Mouse (Mus musculus) embryonic facial prominence, embryonic 10.5 days (tissue): ENCODE data around the gene Dnm2. TPM values are rescaled to one million over a fixed set of nuclear protein-coding genes. Genes with fewer than 3 reads are reported as not detected.

Source experiments
- DNase-seq: peaks from one replicate; pipeline ENCODE4 v3.0.0-alpha.2; 2017; ENCODE audit warnings: low spot score
- H3K27ac ChIP-seq: fragments of 300-500 bp; sonication (generic); replicated peaks from 2 replicates; pipeline ENCODE4 v1.5.1; 2016; ENCODE audit warnings: mild to moderate bottlenecking
- H3K27me3 ChIP-seq: fragments of 300-500 bp; sonication (generic); replicated peaks from 2 replicates; pipeline ENCODE4 v1.6.1; 2016; ENCODE audit warnings: low read depth, mild to moderate bottlenecking; ENCODE audit not compliant: poor library complexity, severe bottlenecking
- H3K36me3 ChIP-seq: fragments of 300-500 bp; sonication (generic); replicated peaks from 2 replicates; pipeline ENCODE4 v1.6.1; 2016; ENCODE audit warnings: mild to moderate bottlenecking, moderate library complexity
- H3K4me1 ChIP-seq: fragments of 300-500 bp; sonication (generic); 2 replicates; pipeline ENCODE4 v1.6.1; 2016
- H3K4me3 ChIP-seq: fragments of 300-500 bp; sonication (generic); 2 replicates; pipeline ENCODE4 v1.5.1; 2016; ENCODE audit warnings: mild to moderate bottlenecking, moderate library complexity
- H3K9me3 ChIP-seq: fragments of 300-500 bp; sonication (generic); 2 replicates; pipeline ENCODE4 v1.6.1; 2016; ENCODE audit warnings: mild to moderate bottlenecking
- WGBS: fragments of 180-500 bp; shearing (Covaris S2); methylation state at CpG from one replicate; pipeline ENCODE4 v1.1.7; 2016; 5-methylcytosine and 5-hydroxymethylcytosine counted together
- microRNA-seq: library from miRNA; unstranded; fragments of <30 nt; microRNA quantifications from one replicate; pipeline ENCODE4, GENCODE M21; 2017
- polyA plus RNA-seq: library from polyadenylated mRNA; unstranded; fragments of >200 nt; fragmentation: Nextera tagmentation; extraction: Ambion mirVana; gene quantifications from 2 replicates; pipeline ENCODE4 v1.2.1, GENCODE M21; 2016

Gene Dnm2
- polyA plus RNA-seq, 1 experiment from 2014 or later = 73.7 TPM

DNA sequence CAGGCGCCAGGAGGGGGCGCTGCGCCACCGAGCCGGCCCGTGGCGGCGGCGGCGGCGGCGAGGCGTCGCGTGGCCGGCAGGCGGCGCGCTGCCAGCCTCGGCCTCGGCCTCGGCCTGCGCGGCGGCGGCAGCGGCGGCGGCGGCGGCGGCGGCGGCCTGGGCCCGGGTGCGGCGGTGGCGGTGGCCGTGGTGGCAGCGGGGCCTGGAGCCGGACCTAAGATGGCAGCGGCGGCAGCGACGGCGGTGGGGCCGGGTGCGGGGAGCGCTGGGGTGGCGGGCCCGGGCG, 122.0 kb downstream of the Dnm2 start, which contains the start of gene Carm1:
Carm1 (plus strand) TSS at position 106 of the 286 bp plus-strand sequence.
- Histone ChIP-seq H3K4me1 (peaks cover 26% of the 10 kb centered on the region), H3K9me3 (no peaks in the 10 kb centered on the region), H3K27ac (peak within 1 kb of the TSS; percentile 99), H3K36me3 (peaks cover 33% of the 10 kb centered on the region), H3K27me3 (no peaks in the 10 kb centered on the region), H3K4me3 (peak within 1 kb of the TSS; percentile 89)
- WGBS = 17% methylated on average over 52 of the region's 52 CpGs
- no peak for DNase-seq

DNA sequence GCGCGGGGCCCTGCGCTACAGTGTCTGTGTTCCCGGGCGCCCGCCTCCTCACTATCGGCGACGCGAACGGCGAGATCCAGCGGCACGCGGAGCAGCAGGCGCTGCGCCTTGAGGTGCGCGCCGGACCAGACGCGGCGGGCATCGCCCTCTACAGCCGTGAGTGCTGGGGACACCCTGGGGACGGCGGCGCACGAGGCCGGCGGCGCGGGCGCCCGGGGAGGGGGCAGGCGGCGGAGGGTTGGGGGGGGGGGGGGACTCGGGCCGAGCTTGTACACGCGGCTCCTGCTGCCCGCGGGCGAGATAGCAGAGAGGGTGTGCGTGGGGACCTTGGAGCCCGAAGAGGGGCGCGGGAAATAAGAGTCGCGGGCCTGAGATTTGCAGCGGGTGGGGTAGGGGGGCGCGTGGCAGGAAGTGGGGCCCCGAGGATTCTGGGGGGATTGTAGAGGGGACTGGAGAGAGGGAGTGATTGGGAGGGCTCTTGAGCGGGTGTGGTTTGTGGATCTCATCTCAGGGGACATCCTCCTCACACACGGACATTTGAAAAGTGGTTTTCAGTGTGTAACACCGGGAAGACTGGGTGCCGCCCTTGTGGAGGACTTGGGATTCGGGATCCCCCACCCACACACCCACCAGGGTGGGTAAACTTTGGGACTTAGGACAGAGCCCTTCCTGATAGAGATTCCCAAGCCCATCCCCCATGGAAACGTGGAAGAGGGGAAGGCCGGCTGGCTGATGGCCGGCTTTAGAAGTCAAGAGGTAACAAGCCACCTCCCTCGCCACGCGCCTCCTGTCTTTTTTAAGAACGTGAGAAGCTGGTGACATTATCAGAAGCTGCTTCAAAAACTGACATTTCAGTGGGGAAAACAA, 122.6 kb downstream of the Dnm2 start:
- Histone ChIP-seq H3K27me3 (no peaks in the 10 kb centered on the region), H3K36me3 (peaks cover 38% of the 10 kb centered on the region), H3K4me3 (peak overlapping the region; percentile 89), H3K4me1 (peaks cover 26% of the 10 kb centered on the region), H3K27ac (peak overlapping the region; percentile 99), H3K9me3 (no peaks in the 10 kb centered on the region)
- WGBS = 1% methylated on average over 65 of the region's 66 CpGs
- DNase-seq = peak; percentile 75

DNA sequence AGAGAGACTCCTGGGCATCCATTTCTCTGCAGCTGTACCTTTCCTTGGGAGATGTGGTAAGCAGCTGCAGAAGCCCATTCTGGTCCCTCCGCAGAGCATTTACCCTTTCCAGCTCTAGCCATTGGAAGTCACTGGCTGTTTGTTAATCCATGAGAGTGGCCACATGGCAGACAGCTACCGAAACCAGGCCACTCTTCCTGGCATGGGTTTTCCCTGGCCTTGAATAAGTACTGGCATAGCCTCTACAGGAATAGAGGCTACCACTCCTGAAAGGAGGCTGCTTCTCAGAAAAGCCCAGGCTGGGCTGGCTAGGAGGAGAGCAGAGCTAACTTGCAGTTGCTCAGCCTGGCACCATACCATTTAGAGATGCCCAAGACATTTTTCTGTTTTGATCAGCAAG, 126.3 kb downstream of the Dnm2 start:
- Histone ChIP-seq H3K4me3 (no peak overlapping the region), H3K9me3 (no peaks in the 10 kb centered on the region), H3K27me3 (no peaks in the 10 kb centered on the region), H3K27ac (no peak overlapping the region), H3K4me1 (peaks cover 14% of the 10 kb centered on the region), H3K36me3 (peaks cover 74% of the 10 kb centered on the region)
- 95% methylated on average over 2 of the region's 2 CpGs for WGBS
- DNase-seq = no peak

DNA sequence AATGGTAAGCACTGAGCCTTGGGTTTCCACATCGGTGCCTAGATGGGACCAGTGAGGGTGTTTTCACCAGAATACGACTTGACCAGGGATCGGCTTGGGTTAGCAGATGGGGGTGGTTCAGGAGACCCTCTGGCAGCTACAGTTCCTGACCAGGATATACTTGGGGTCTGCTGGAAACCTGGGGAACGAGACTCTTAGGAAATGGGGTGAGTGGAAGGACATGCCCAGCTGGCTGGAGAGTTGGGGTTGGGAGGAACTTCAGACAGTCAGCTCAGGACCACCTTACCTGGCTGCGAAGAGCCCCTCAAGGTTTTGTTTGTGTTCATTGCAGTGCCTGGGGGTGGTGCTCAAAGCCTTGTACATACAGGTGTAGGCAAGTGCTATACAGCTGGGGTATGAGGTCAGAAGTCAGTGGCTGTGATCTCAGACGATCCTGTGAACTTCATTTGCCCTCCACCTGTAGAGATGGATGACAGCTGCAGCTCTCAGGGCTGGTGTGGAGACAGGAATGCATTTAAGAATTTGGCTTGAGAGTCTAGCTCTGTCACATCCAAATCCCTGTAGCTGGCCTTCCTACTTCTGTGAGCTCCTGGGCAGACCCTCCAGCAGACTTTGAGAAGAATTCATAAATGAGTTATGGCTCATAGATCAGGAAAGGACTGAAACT, 129.0 kb downstream of the Dnm2 start:
- Histone ChIP-seq H3K27ac (no peak overlapping the region), H3K9me3 (no peaks in the 10 kb centered on the region), H3K4me3 (no peak overlapping the region), H3K36me3 (peaks cover 92% of the 10 kb centered on the region), H3K4me1 (peaks cover 11% of the 10 kb centered on the region), H3K27me3 (no peaks in the 10 kb centered on the region)
- 87% methylated on average over 6 of the region's 6 CpGs for WGBS
- no peak for DNase-seq

DNA sequence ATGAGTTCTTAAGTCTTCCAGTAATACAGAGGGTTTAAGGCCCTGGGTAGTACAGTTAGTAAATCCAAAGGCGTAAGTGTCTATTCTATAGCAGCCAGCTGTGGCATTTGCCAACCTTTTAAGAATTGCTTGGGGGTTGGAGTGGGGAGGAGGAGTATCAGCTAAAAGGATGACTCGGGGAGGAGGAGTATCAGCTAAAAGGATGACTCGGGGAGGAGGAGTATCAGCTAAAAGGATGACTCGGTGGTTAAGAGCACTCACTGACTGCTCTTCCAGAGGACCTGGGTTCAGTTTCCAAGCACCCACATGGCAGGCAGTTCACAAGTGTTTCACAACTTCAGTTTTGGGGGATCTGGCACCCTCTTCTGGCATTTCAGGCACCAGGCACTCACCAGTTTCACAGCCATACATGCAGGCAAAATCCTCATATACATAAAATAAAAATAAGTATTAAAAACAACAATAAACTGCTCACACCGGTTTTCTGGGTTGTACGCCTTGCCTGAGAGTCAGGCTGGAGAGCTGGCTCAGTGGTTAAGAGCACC, 130.6 kb downstream of the Dnm2 start:
- Histone ChIP-seq H3K36me3 (peaks cover 91% of the 10 kb centered on the region), H3K27me3 (no peaks in the 10 kb centered on the region), H3K4me1 (peaks cover 7% of the 10 kb centered on the region; the same call in 1 of the 2 replicates), H3K9me3 (no peaks in the 10 kb centered on the region), H3K27ac (no peak overlapping the region), H3K4me3 (no peak overlapping the region)
- DNase-seq = no peak
- 86% methylated on average over 6 of the region's 6 CpGs for WGBS

DNA sequence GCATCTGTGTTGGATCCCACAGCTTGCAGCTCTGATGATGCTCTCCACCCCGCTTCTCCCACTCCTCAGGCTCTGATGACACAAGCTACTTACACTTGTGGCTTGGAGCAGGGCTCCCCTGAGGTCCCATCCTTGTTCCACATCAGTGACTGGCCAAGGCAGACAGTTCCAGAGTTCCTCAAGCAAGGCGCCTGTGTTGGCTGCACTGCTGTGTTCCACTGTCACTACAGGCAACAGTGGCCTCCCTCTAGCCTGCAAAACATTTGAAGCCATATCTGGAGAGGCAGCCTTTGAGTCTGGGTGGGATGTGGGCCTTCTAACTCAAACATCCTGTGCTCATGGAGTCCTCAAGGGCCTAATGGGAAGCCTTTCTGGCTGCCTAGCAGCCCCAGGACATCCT, 132.3 kb downstream of the Dnm2 start:
- H3K36me3 ChIP-seq = peaks cover 91% of the 10 kb centered on the region
- H3K27ac ChIP-seq = no peak overlapping the region
- no peak for DNase-seq
- no peaks in the 10 kb centered on the region for H3K27me3 ChIP-seq
- H3K9me3 ChIP-seq = no peaks in the 10 kb centered on the region
- no peak overlapping the region for H3K4me3 ChIP-seq
- 90% methylated on average over 2 of the region's 2 CpGs for WGBS
- peaks cover 7% of the 10 kb centered on the region; the same call in 1 of the 2 replicates for H3K4me1 ChIP-seq

Small RNA genes lying within 50 kb of the gene (microRNA-seq; reads per million reads assigned to microRNA genes)
- gene Mir199a-1 = 8.5 reads per million, percentile 20 among the genes with 10 or more reads in this experiment

Other genes starting within 250 kb of the Dnm2 start
- 47.8 and 49.6 TPM in 2 replicates for gene Keap1, start 185.5 kb upstream of the Dnm2 start, polyA plus RNA-seq
- gene S1pr5, start 176.5 kb upstream of the Dnm2 start, polyA plus RNA-seq = 0.22 TPM in 1 of 2 replicates, not detected in the other
- gene Atg4d, start 159.6 kb upstream of the Dnm2 start, polyA plus RNA-seq = 37.8 and 41.3 TPM in 2 replicates
- 16.2 and 18.0 TPM in 2 replicates for gene Kri1, start 136.9 kb upstream of the Dnm2 start, polyA plus RNA-seq
- 40.9 and 45.1 TPM in 2 replicates for gene Cdkn2d, start 133.5 kb upstream of the Dnm2 start, polyA plus RNA-seq
- gene Ap1m2, start 112.6 kb upstream of the Dnm2 start, polyA plus RNA-seq = 16.8 and 18.6 TPM in 2 replicates
- gene Slc44a2, start 104.2 kb upstream of the Dnm2 start, polyA plus RNA-seq = 86.8 and 92.7 TPM in 2 replicates
- 341 and 343 TPM in 2 replicates for gene Ilf3, start 57.0 kb upstream of the Dnm2 start, polyA plus RNA-seq
- 64.0 and 71.1 TPM in 2 replicates for gene Qtrt1, start 13.1 kb upstream of the Dnm2 start, polyA plus RNA-seq
- 119 and 121 TPM in 2 replicates for gene Tmed1, start 85.3 kb downstream of the Dnm2 start, polyA plus RNA-seq
- gene AB124611, start 101.3 kb downstream of the Dnm2 start, polyA plus RNA-seq = 4.7 and 4.9 TPM in 2 replicates
- 73.1 and 84.1 TPM in 2 replicates for gene Carm1, start 122.0 kb downstream of the Dnm2 start, polyA plus RNA-seq
- gene Timm29, start 167.8 kb downstream of the Dnm2 start, polyA plus RNA-seq = 32.0 and 32.7 TPM in 2 replicates
- gene Yipf2, start 167.9 kb downstream of the Dnm2 start, polyA plus RNA-seq = 19.0 and 21.2 TPM in 2 replicates
- 157 and 165 TPM in 2 replicates for gene Smarca4, start 191.3 kb downstream of the Dnm2 start, polyA plus RNA-seq